Mouse (Mus musculus) urinary bladder, postnatal 36 days (tissue): Measurements from ENCODE around the gene Ly6g6f.
"Not testable (repeated sequence)": the region's sequence is repeated elsewhere in the genome, so short reads cannot be mapped to it uniquely, and the experiment has no call there.

Experiments
- DNase-seq, 2 experiments: peaks; one replicate each; pipeline ENCODE4 v3.0.0; 2022; ENCODE audit warnings: low spot score in 2 of 2, mixed read lengths in 1 of 2

Gene Ly6g6f

GRCm38 (mm10) chr17:35052271-35052798, 33.1 kb downstream of the Ly6g6f start:
- DNase-seq = no peak

GRCm38 (mm10) chr17:35051156-35052086, 34.0 kb downstream of the Ly6g6f start:
- DNase-seq = peak; percentile 61 to 69

- peak; percentile 69 to 79 for DNase-seq
These were observed 35.2 kb downstream of the Ly6g6f start for GRCm38 (mm10) chr17:35050126-35050750.

GRCm38 (mm10) chr17:35049561-35050016, 35.8 kb downstream of the Ly6g6f start, which contains the start of gene Clic1:
Gene Clic1, plus strand, starts transcription at chr17:35049966.
- DNase-seq = peak in 1 of 2 experiments; percentile 58

- DNase-seq = no peak
These were observed 36.4 kb downstream of the Ly6g6f start for GRCm38 (mm10) chr17:35048932-35049440.

GRCm38 (mm10) chr17:35048149-35048931, 37.1 kb downstream of the Ly6g6f start:
- no peak for DNase-seq

DNA sequence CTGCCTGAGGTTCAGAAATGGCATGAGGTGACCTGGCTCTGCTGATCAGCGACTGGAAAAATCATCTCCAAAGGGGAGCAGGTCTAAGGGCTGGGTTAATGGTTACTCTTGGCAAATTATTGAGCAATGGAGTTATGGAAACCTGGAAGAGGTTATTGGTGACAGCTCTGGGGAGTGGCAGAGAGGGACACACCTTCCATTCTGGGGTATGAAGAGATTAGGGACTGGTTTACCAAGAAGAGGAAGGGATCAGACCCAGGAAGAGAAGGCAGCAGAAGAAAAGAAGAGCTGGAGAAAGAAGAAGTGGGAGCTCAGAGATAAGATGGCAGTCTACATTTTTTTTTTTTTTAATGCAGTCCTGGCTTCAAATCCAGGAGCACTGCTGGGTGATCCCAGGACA, 37.7 kb downstream of the Ly6g6f start:
- no peak for DNase-seq

GRCm38 (mm10) chr17:35046681-35047455, 38.5 kb downstream of the Ly6g6f start, which contains the start of gene Msh5:
Gene Msh5, minus strand, starts transcription at chr17:35046745.
- DNase-seq = peak; percentile 95 to 96

DNA sequence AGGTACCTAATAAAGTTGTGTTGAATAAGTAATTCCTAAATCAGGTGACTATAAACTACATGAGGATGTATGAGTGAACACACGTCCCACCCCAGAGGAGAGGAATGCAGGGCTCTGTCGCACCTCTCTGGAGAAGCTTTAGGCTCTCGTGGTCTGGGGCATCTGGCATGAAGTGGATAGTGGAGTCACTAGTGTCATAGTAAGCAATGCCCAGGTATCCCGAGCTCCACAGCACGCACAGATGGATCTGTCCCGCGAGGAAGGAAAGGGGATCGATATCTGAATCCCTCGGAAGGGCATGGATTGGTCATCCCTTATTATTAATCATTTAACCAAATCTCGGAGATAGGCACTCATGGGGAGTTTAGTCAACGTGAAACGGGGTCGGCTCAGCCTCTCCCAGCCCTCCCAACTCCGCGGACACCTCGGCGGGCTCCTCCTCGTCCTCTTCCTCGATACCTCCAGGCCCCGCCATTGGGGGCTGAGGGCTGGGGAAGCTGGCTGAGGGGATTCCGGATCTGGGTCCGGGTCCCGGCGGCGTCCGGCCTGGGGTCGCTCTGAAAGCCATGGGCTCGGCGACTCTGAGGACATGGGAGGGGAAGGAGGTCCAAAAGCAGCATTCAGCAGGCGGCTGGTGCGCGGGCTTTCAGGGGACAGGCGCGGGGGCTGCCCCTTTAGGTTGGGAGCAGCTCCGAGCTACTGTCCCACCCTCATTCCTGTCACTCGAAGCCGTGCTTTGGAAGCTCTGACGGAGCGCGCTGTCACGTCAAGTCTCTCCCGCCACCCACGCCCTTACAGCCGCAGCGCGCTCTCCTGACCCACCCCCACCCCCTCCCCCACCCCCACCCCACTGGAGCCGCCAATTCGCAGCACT, 39.4 kb downstream of the Ly6g6f start:
- DNase-seq = no peak

DNA sequence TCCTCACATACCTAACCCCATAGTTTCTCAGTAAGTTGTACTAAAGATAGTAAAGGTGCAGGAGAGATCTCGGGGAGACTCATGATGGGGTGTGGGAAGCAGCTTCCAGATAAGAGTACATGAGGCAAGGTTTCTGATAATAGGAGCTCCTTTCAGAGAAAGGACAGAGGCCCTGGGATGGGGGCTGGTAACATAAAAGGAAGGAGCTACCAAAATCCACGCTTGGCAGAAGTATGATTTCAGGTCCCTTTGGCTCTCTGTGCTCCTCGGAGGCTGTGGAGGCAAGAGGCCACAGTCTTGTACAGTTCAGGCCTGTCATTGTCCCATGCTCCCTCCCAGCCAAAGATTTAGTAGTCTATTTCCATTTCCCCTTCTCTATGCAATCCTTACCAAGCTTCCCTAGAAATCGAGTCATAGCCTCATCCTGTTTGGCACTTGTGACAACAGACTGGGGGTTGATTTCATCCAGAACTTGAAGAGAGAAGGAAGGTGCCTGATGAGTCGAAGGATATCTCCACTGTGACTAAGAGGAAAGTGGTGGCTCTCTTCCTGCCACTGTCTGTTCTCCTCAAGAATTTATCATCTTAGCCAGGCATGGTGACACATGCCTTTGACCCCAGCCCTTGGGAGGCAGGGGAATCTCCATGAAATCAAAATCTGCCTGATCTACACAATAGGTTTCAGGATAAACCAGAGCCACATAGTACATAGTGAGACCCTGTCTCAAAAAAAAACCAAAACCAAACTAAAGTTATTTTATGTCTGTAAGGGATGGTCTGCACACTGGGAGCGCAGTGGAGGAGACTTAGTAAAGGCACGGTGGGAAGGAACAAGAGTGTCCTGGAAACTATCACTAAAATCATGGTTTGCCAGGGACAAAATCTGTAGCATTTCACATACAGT, 40.3 kb downstream of the Ly6g6f start:
- no peak for DNase-seq

GRCm38 (mm10) chr17:35043794-35044193, 41.6 kb downstream of the Ly6g6f start:
- no peak for DNase-seq

DNA sequence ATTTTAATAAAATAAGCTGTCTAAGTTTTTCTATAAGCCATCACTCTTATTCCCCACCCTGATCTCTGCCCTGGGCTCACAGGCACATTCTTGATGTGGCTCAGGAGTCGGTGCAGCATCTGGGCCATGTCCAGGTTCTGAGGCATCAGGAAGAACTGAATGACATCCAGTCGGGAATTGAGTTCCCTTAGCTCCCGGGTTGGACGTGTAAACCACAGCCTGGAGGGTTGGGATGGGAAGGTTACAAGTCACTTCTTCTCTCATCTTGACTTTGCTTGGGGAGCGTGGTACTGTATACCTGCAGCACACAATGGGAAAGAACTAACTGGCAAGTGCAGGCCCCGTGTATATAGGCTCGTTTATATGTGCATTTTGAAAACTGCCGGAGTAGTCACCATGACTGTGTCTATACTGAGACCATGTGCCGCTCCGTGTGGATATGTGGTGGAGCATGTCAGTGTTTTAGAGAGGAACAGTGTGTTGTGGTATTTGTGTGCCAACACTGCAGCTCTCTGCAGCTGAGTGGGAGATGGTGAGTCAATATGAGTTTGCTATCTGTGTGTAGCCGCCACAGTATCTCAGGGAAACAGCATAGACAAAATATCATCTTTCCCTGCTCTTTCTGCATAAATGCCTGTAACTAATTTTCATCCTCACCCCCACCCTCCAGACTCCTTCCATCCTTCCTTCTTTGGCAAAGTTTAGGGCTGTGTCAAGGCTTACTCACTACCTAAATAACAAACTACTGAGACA, 46.1 kb downstream of the Ly6g6f start:
- no peak for DNase-seq

- DNase-seq = no peak
These were observed 50.5 kb downstream of the Ly6g6f start for GRCm38 (mm10) chr17:35034896-35035295.

DNA sequence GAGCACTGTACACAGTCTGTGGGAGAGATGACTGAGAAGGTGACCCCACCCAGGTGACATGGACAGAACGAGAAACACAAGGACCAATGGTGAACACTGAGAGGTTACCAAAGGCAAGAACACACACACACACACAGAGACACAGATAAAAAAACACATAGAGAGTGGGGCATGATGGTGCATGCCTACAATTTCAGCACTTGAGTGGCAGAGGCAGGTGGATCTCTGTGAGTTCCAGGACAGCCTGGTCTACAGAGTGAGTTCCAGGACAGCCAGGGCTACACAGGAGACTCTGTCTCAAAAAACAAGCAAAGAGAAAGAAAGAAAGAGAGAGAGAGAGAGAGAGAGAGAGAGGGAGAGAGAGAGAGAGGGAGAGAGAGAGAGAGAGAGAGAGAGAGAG, 51.7 kb downstream of the Ly6g6f start:
- not testable (repeated sequence) for DNase-seq

GRCm38 (mm10) chr17:35032323-35032870, 53.0 kb downstream of the Ly6g6f start:
- DNase-seq = no peak

- DNase-seq = no peak
These were observed 53.5 kb downstream of the Ly6g6f start for GRCm38 (mm10) chr17:35031880-35032279.

GRCm38 (mm10) chr17:35031272-35031671, 54.1 kb downstream of the Ly6g6f start:
- no peak for DNase-seq
